Mouse (Mus musculus) c-Kit-positive CD71-positive TER-119-positive erythroid progenitor cells, embryonic 14.5 days (primary cell): ENCODE results near the gene Osbpl9.
A peak's percentile ranks its signal among the peaks of the same experiment; 100 is the strongest.

Source experiments
- DNase-seq: peaks from one replicate; pipeline ENCODE4 v3.0.0-alpha.2; 2013; ENCODE audit warnings: low spot score

The Osbpl9 gene

DNA sequence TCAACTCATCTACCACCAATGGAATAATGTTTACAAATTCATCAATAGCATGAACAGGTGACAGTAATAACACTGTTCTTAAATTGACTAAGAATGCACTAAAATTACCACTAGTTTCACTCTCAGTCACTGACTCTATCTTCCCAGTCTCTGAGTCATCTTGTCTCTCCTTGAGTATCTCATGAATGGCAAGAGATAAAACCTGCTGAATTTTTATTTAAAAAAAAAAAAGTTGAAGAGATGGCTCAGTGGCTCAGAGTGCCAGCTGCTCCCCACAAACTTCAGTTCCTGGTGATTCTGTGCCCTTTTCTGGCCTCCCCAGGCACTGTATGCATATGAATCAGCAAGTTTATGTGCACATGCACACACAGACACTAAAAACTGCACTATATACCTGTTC, 96.8 kb downstream of the Osbpl9 start:
- DNase-seq: no peak

DNA sequence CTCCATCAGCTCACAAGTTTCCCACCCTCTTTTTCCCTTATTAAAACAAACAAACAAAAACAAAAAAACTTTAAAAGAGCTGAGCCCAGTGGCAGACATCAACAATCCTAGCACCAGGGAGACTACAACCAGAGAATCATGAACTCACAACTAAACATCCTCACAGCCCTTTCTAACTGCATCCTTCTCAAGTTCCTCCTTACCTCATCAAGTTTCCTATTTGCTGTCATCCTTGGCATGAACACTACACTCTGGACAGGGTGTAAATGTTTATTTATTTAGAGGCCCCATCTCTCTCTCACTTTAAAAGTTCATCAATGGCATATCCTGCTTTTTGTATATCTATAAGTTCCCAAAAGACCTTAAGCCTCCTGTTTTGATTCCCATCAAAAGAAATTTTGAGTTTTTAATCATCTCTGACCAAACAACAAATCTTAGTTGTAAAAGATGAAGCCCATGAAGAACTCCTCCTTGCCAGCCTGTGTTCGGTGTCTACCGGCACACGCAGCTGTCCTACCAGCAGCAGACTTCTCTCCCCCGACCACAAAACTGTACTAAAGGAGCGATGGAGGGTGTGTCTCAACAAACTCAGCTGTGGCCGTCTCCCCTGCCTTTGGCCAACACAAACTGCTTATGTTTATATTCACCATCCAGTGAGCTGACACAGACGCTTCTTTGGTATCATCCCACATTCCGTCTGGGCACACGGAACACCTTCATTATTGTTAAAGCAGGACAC, 98.8 kb downstream of the Osbpl9 start:
- no peak for DNase-seq

DNA sequence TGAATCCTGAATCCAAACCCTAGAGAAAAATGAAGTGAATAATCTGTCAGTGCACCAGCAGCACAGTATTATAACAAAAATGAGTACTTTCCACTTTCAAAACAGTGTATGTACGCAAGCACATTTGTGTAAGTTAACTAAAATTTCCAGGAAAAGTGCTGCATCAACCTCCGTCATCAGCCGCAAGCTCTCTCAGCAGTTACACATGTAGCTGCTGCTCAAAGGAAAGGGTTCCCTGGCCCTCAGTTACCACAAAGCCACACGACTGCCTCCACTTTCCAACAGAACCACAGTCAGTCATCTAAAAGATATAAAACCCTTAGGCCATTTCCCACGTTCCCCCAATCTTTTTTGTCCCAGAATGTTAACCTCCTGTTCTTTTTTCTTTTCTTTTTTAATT, 99.5 kb downstream of the Osbpl9 start:
- DNase-seq: no peak

DNA sequence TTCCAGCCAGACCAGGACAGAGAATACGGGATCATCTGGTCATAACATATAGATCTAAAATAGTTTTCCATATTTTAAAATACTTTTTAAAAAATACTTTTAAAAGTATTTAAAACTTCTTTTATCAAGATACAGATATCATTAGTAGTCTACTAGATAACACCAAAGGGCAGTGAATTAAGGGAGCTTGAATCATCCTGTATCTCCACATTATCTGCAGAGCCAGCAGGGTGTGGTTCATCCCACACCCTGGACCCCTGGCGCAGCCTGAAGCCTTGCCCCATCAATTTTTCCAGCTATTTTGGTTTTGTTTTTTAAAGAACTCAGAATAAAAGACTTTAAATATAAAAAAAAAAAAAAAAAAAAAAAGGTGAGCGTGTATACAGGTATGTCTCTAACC, 103.2 kb downstream of the Osbpl9 start:
- no peak for DNase-seq

DNA sequence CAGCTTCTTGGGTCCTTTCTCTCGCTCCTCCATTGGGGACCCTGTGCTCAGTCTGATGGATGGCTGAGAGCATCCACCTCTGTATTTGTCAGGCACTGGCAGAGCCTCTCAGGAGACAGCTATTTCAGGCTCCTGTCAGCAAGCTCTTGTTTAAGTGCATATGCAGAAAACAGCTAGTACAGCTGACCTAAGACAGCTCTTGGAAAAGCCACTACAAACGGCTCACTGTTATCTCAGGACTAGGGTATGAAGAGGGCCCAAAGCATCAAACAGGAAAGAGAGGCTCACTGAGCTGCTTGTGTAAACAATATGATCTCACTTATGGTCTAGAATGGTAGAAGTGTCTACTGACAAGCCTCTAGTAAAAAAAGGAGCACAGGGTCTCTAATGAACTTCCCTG, 107.8 kb downstream of the Osbpl9 start:
- no peak for DNase-seq

DNA sequence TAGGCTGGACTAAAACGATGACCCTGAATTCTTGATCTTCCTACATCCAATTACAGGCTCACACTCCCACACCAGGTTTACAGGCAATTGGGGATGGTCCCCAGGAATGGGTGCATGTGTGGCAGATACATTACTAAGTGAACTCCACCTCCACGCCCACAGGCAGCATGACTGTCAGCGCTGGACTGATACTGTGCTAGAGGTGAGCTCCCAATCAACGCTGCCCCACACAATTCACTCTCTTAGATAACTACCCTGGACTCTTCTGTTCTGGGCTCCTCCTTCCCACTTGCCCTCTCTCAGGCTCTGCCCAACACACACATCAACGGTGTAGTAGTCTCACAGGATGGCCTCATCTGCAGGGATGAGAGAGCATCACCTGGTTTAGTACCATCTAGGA, 109.7 kb downstream of the Osbpl9 start:
- DNase-seq: peak; percentile 37

DNA sequence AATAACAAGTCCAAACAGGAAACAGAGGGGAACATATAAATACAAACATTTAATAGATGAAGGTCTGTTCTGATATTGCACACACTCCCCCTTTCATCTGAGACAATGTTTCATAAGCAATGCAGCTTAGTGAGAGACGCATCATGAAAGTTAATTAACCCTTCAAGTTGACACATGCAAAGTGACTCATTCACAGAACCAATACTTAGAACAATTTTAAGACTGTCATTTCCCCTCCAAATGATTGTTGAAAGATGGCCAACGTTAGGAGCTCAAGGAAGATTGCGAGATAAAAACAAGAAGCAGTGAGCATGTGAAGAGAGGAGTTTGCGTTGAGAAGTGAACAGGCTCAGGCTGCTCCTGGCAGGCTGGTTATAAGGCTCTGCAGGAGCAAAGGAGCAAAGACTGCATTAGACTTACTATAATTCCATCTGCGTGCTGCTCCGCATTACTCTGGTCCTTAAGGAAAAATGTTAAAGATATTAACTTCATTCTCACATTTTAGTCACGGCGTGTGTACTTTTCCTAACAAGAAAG, 110.8 kb downstream of the Osbpl9 start:
- no peak for DNase-seq

DNA sequence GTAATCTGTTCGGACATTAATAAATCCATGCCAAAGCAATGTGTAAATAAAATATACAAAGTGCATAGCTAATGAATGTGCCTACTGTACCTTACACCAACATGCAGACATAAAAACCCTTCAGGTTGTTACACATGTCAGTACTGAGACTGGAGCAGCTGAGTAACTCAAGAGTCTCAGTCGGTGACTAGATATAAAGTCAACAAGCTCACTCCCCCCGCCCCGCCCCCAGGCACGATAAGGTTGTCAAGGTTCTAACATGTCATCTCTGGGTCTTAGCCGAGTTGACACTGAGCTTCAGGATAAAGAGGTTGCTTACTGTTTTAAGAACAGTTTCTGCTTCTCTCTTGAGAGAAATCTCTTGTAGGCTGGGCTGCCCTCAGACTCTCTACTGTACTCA, 112.1 kb downstream of the Osbpl9 start:
- peak; percentile 50 for DNase-seq

DNA sequence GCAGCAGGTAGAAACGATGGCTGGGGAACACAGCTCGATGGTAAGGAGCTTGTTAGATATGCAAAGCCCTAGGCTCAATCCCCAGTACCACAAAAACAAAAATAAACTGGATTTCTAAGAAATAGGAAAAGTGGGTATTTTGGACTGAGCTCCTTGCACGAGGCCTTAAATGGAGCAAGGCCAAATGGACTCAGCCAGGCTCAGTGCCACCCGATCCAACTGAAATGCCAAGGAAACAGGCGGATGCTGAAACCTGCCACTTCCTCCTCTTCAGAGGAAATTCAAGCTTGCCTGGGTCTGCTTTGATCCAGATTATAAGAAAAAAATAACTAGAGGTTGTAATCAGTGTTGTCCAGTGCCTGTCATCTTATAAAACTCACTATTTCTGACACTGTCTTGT, 112.9 kb downstream of the Osbpl9 start:
- DNase-seq: no peak

DNA sequence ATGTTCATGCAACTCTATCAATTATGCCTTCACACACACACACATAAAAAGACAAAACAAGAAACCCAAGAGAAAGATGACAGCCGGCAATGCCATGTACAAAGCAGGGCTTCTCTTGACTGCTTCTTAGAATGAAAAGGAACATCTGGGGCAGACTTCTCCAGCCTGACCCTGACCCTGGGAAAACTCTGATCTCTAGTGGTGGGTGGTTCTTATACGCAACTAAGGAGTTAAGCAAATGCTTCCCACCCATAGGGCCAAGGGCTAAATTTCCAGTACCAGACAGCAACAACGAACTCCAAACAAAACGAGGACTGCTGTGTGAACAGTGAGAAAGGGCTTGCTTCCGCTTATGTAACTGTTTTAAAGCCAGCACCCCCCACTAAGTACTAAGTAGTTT, 122.0 kb downstream of the Osbpl9 start:
- no peak for DNase-seq

DNA sequence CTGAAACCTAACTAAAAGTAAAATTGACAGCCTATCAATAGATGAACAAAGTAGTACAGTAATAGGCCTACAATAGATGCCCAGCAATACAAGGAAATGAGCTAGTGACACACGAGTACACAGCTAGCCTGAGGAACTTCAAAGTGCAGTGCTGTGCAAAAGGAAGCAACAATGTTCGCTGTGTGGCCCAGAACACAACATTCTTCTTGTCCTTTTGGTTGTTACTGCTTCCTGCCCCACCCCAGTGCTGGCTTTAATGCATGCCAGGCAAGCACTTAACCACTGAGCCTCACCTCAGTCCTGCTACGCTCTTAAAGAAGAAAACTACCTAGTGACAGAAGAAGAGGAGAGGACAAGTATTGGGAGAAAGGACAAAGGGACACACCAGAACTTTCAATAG, 122.4 kb downstream of the Osbpl9 start:
- DNase-seq: no peak

DNA sequence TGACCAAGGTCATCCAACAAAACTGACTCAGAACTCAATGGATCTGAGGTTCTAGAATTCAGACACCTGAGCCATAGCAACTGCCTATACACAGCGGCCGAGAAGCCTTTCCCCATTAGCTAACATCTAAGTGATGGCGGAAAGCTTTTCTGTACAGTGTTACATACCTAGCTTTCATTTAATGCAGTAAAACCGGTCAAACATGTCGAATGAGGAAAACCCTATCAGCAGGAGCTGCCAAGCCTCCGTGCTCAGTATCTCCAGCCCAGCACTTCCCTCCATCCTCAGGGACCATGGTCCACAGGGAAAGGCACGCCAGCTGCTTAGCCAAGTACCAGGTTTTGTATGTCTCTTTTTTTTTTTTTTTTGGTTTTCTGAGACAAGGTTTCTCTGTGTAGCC, 123.1 kb downstream of the Osbpl9 start:
- DNase-seq: no peak

DNA sequence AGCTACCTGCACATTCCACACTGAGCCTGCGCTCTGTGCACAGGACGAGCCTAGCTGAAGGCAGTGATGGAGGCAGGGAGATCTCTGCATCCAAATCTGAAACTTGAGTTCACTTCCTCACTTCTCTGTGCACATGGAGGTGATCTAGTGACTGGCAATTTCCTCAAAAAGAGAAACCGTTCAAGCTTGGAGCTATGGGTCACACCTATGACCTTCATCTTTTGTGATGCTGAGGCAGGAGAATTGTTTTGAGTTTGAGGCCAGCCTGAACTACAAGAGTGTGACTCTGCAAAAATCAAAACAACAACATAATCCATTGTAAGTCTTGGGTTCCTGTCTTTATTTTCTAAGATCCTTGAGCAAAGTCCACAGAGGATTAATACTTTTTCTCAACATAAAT, 128.8 kb downstream of the Osbpl9 start:
- DNase-seq: no peak

DNA sequence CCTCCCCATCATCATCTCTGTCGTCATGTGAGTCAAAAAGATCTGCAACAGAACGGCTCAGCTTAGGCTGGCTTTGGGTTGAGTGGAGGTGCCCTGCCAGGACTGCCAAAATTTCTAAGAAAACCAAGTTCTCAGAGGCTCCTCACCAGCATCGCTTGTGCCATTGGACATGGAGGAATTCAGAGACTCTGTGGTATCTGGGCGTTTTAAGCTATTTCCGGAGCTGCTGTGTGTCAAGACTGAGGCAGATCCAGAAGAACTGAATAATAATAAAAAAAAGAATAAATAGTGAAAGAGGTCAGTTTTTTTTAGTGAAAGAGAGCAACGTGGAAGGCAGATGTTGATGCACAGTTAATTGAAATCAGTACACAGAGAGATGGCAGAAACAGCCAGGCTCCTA, 129.2 kb downstream of the Osbpl9 start:
- DNase-seq: no peak

DNA sequence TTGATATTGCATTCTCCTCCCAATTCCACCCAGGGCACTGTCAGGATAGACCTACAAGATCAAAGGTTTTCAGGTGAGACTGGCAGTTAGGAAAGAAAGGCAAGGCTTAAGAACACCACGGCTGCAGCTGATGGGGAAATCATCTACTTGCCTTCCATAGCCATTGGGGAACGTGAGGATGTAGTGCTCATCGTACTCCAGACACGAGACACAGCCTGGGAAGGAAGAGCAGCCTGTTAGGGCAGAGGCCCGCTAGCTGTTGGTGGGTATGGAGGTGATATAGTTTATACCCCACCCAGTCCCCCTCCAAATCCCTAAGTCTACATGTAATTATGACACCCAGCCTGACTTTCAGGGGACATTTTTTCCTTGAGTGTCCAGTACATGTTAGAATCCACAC, 136.4 kb downstream of the Osbpl9 start:
- DNase-seq: no peak

DNA sequence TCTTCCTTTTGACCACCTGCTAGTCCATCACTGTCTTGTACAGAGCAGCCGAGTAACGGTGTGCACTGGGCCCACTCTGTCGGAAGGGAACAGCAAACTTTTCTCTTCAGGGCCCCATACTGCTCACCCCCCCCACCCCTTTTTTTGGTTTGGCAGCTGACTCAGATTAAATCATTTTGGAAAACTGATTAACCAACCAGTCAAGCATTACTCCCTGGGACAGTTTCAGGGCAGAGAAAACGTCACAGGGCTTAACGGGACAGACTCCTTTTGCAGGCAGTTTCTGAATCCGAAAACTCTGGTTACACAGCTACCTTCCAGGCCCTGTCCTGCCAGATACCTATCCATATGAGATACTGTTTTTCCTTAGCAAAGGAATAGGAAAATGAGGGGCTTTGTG, 137.1 kb downstream of the Osbpl9 start:
- DNase-seq: no peak

DNA sequence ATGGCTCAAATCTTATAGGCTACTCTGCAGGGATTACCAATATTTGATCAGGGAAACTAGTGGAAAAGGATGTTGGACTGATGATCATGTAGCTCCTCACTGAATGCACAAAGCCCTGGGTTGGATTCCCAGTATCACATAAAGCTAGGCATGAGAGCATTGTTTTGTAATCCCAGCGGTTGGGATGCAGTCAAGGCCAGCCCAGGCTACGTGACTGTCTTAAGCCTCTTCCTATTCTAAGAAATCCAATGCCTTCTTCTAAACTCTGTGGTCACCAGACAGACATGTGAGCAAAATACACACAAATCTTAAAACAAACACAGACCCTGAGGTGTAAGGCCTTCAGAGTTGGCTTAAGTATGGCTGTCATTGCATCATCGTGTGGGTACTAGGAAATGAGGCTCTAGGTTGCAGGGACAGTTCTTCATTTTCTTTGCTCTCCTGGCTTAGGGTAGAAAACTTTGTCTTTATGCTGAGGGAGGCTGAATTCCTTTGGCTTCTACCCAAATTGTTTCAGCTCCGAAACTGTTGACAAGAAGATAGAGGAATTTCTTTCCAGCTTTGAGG, 142.7 kb downstream of the Osbpl9 start:
- DNase-seq: no peak

DNA sequence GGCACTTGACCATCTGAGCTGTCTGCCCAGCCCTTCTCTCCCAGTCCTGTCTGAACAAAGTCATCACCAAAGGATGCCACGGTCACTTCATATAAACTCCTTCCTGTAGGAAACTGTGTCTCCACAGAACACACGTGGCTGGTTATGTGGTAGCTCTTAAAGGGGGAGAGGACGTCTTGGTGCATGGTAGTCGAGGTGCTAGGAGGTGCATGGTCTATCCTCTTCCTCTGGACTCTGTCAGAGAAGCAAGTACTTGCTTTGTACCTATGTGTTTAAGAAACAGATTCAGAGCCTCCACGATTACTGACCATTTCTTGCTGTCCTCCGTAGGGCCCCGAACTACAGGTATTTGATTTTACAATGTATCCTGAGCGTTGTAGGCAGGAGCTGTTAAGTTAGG, 144.4 kb downstream of the Osbpl9 start:
- DNase-seq: no peak

DNA sequence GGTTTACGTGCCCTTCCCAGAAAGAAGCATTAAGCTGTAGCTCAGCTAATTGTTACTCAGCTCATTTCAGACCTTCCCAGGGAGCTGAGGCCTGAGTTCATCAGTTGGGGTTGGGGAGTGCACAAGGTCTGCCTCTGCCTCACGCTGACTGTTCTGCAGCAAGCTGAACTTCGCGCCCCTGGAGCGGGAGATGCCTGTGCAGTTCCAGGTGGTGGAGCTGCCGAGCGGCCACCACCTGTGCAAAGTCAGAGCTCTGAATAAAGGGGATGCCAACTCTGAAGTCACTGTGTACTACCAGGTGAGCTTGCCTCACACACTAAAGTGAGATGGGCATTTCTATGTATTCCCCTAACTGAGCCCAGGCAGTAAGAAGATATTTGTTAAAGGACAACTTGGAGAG, 145.7 kb downstream of the Osbpl9 start:
- no peak for DNase-seq

DNA sequence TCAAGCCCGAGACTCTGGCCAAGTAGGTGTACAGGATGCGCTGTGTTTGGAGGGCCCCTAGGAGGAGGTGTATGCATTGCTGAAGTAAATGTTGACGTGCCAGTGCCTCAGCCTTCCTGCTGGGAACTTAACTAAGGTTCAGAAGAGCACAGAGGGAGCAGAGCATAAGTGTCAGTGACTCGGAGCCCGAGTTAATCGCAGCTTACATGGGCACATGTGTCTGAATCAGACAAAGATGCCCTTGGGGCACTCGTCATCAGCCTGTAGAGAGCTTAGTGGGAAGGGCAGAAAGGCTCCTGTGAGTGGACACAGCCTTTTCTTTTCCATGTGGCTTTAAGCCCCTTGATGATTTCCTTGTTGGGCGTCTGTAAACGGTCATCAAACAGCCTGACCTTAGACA, 148.1 kb downstream of the Osbpl9 start:
- no peak for DNase-seq

DNA sequence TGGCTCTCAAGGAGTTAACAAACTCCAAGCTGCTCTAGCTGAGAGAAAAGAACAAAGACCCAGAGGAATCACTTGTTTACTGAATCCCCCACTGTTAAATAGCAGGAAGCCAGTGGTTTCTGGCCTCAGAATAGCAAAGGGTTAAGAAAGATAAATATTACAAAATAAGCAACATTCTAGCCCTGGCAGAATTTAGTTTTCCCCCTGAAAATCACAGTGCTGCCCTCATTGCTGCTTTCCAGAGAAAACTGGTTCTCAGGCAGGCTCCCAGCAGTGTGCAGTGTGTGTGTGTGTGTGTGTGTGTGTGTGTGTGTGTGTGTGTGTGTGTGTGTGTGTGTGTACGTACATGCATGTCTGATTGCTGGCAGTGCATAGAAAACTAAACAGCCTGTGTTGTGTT, 149.8 kb downstream of the Osbpl9 start:
- no peak for DNase-seq

DNA sequence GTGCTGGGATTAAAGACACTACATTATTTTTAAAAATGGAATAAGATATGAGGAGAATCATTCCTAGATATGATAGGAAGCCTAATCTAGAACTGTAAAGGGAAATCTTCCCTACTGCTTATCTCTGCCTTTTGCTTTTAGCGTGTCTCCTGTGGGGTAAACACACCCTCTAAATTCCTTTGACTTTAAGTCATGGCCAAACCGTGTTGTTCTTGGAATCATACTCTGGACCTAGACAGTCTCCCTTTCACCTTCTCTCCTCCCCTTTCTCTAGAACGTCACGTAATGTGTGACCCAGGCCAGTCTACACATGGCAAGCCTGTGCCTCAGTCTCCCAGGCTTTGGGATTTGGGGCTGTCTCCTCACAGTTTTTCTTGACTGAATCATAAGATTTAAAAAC, 153.8 kb downstream of the Osbpl9 start:
- DNase-seq: no peak

DNA sequence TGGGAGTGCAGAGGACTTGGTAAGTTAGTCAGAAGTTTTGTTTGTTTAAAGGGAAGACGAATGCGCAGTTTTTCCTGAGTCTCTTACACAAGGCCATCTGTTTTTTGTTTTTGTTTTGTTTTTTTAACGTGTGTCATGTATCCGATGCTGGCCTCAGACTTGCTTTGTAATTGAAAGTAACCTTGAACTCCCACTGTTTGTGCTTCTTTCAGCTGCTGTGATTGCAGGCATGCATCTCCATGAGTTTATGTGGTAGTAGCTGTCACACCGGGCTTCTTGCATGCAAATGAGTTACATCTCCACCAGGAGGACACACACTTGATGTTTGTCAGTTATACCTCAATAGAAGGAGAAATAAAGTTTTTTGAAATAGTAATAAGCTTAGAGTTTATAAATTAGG, 158.3 kb downstream of the Osbpl9 start:
- DNase-seq: no peak

DNA sequence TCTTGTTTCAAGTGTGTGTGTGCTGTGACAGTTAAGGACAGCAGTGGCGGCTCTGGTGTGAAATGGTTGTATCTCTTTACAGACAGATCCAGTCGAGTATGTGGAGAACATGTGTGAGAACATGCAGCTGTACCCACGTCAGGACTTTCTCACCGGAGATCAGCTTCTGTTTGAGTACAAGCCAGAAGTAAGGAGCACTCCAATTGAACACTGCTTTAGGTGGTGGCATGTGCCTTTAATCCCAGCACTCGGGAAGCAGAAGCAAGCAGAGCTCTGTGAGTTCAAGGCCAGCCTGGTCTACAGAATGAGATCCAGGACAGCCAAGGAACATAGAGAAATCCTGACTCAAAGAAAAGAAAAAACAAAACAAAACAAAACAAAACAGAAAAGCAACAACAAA, 158.8 kb downstream of the Osbpl9 start:
- DNase-seq: no peak
